Mouse (Mus musculus) forebrain, embryonic 13.5 days (tissue): Measurements from ENCODE around the gene Spin2g. TPM values are rescaled to one million over a fixed set of nuclear protein-coding genes. Genes with fewer than 3 reads are reported as not detected.
"Not testable (repeated sequence)": the region's sequence is repeated elsewhere in the genome, so short reads cannot be mapped to it uniquely, and the experiment has no call there.

Experiments used
- ATAC-seq: fragments of 200-750 bp; cut with Nextera tagmentation; 2 replicates; pipeline ENCODE4 v1.8.0; 2017
- H3K27ac ChIP-seq: fragments of 300-500 bp; sonication (generic); 2 replicates; pipeline ENCODE4 v1.5.1; 2015; ENCODE audit warnings: inconsistent platforms, mild to moderate bottlenecking, moderate library complexity
- H3K27me3 ChIP-seq: fragments of 300-500 bp; sonication (generic); 2 replicates; pipeline ENCODE4 v1.6.1; 2015; ENCODE audit warnings: mild to moderate bottlenecking, inconsistent platforms
- H3K36me3 ChIP-seq: fragments of 300-500 bp; sonication (generic); 2 replicates; pipeline ENCODE4 v1.6.1; 2015; ENCODE audit warnings: mild to moderate bottlenecking, inconsistent platforms; ENCODE audit not compliant: poor library complexity, severe bottlenecking
- H3K4me1 ChIP-seq: fragments of 300-500 bp; sonication (generic); 2 replicates; pipeline ENCODE4 v1.6.1; 2015; ENCODE audit warnings: inconsistent platforms
- H3K4me2 ChIP-seq: fragments of 300-500 bp; sonication (generic); 2 replicates; pipeline ENCODE4 v1.6.1; 2015; ENCODE audit warnings: inconsistent platforms, mild to moderate bottlenecking, moderate library complexity
- H3K4me3 ChIP-seq: fragments of 300-500 bp; sonication (generic); 2 replicates; pipeline ENCODE4 v1.5.1; 2015; ENCODE audit warnings: mild to moderate bottlenecking, inconsistent platforms
- H3K9ac ChIP-seq: fragments of 300-500 bp; sonication (generic); 2 replicates; pipeline ENCODE4 v1.6.1; 2015; ENCODE audit warnings: mild to moderate bottlenecking, inconsistent platforms
- H3K9me3 ChIP-seq: fragments of 300-500 bp; sonication (generic); replicated peaks from 2 replicates; pipeline ENCODE4 v1.6.1; 2016; ENCODE audit warnings: inconsistent platforms
- WGBS: fragments of 180-500 bp; shearing (Covaris S2); methylation state at CpG from one replicate; pipeline ENCODE4 v1.1.7; 2015; 5-methylcytosine and 5-hydroxymethylcytosine counted together
- polyA plus RNA-seq: library from polyadenylated mRNA; unstranded; fragments of >200 nt; fragmentation: Nextera tagmentation; extraction: Ambion mirVana; gene quantifications from 2 replicates; pipeline ENCODE4 v1.2.1, GENCODE M21; 2015

Spin2g gene
- not detected in 2 replicates for polyA plus RNA-seq

GRCm38 (mm10) chrX:34238633-34239032 lies at the start of gene Spin2g:
TSS of gene Spin2g (minus strand) at chrX:34238733.
- H3K9me3 ChIP-seq = not testable (repeated sequence)
- WGBS = 89% methylated on average over 6 of the region's 6 CpGs

More at GRCm38 (mm10) chrX:34238633-34239032, at the start of gene Spin2g:
- not testable (repeated sequence) for ATAC-seq, H3K27me3 ChIP-seq, H3K4me2 ChIP-seq, H3K9ac ChIP-seq, H3K4me1 ChIP-seq, H3K27ac ChIP-seq, H3K4me3 ChIP-seq, H3K36me3 ChIP-seq

Other genes starting within 250 kb of the Spin2g start
- gene Btbd35f9, start 77.2 kb downstream of the Spin2g start, polyA plus RNA-seq = not detected in 2 replicates
- gene Btbd35f8, start 211.8 kb upstream of the Spin2g start, polyA plus RNA-seq = not detected in 2 replicates